Mouse (Mus musculus): Measurements from ENCODE around the gene Zfp963.
A peak's percentile ranks its signal among the peaks of the same experiment; 100 is the strongest.

Zfp963 gene

DNA sequence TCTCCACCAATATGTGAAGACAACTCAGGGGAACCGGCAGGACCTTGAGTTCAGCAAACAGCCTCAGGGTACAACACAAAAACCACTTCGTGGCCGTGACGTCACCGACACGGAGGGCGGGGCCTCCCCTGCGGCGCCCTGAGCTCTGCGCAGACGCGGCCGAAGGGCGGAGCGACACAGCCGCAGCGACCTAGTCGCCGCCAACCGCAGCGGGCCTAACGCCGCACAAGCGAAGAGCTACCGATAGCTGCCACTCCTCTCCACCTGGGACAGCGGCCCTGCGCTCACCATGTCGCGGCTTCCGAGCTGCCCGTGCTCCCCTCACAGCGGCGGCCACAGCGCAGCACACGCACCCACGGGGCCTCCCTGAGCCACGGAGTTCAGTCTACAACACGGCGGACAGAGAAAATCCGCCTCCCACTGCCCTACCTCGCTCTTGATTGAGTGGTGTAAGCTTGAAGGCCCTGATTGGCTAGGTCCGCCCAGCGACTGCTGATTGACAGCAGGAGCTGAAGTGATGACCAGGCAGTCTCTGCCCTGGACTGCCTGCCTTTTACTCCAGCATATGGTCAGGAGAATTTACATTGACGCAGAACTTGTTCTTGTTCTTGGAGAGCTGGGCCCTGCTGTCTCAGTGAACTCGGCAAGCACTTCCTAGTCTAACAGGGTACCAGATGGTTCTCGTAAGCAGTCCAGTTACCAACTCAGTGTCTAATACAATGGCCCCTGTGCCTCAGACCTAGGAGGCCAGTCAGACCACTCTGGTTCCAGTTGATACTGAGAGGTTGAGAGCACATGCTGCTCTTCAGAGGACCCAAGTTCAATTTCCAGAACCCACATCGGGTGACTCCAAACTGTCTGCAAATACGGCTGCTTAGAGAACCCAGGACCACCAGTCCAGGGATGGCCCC lies at the start of gene Zfp963:
Zfp963 (minus strand) TSS at position 427 of the 911 bp plus-strand sequence.
- peak; percentile 88 to 96 for DNase-seq (ENCODE audit: low spot score in 2 of 2)

- no peak for DNase-seq (ENCODE audit: low spot score in 2 of 2)
These were observed 49.5 kb upstream of the Zfp963 start for GRCm38 (mm10) chr8:69799261-69799660.

GRCm38 (mm10) chr8:69797661-69798060 lies 47.9 kb upstream of the Zfp963 start:
- DNase-seq (ENCODE audit: low spot score in 2 of 2): no peak

- no peak for DNase-seq (ENCODE audit: low spot score in 2 of 2)
These were observed 47.1 kb upstream of the Zfp963 start for GRCm38 (mm10) chr8:69796721-69797345.

DNA sequence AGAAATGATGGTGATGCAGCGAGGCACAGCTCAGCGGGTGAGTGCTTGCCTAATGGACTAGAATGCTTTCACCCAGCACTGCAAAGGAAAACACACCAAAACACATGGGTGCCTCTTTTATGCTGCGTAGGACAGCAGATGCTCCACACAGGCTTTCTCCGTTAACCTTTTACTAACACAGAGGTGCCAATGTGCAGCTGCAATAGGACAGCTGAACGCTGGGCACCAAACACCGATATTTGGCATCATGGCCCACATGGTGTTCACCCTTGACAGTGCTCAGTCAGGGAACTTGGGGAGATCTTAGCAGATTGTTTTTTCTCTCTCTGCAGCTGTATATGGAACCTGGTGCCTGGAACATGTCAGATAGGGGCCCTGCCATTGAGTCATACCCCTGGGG lies 45.1 kb upstream of the Zfp963 start:
- DNase-seq (ENCODE audit: low spot score in 2 of 2): peak in 1 of 2 experiments; percentile 14

GRCm38 (mm10) chr8:69794096-69794495 lies 44.3 kb upstream of the Zfp963 start:
- DNase-seq (ENCODE audit: low spot score in 2 of 2): no peak

DNA sequence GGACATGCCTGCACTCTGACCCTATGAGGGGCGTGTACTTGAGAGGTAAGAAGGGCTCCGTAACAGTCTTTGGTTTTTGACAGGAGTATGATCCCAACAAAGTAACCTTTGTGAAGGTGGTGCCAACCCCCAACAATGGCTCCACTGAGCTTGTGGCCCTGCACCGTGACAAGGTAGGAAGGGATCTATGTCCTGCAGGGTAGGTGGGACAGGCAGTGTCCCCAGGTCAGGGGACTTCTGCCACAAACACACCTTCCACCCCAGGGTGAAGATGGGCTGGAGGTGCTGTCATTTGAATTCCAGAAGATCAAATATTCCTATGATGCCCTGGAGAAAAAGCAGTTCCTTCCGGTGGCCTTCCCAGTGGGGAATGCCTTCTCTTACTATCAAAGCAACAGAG lies 43.9 kb upstream of the Zfp963 start:
- DNase-seq (ENCODE audit: low spot score in 2 of 2): peak in 1 of 2 experiments; percentile 10

DNA sequence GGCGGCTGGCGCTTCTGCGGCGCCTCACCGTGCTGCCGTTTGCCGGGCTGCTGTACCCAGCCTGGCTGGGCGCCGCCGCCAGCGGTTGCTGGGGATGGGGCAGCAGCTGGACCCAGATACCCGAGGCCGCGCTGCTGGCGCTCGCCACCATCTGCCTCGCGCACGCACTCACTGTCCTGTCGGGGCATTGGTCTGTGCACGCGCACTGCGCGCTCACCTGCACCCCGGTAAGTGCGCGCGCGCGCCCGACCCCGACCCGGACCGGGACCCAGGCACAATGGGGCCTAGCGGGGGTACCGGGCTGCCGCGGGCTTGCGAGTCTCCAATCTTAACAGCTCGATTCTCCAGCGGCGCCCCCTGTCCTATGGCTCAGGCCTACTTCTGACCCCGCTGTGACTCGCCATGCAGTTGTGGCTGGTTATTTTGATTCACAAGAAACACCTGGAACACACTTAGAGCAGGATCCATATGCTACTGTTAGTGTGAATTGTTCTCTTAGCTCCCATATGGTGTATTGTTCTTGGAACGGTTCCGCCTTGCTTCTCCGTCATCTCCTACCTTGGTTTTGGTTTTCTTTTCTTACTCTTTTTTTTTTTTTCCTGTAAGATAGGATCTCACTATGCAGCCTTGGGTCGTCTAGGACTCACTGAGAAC lies 41.8 kb upstream of the Zfp963 start:
- DNase-seq (ENCODE audit: low spot score in 2 of 2): peak in 1 of 2 experiments; percentile 51

- peak; percentile 70 to 84 for DNase-seq (ENCODE audit: low spot score in 2 of 2)
These were observed 41.1 kb upstream of the Zfp963 start, which contains the start of the genes Atp13a1 and Zfp866 for GRCm38 (mm10) chr8:69790773-69791367. Gene Atp13a1, plus strand, starts transcription at chr8:69791163. Gene Zfp866, minus strand, starts transcription at chr8:69791178.

GRCm38 (mm10) chr8:69790364-69790763 lies 40.6 kb upstream of the Zfp963 start:
- DNase-seq (ENCODE audit: low spot score in 2 of 2): no peak

- DNase-seq (ENCODE audit: low spot score in 2 of 2): no peak
These were observed 40.0 kb upstream of the Zfp963 start for GRCm38 (mm10) chr8:69789731-69790130.

DNA sequence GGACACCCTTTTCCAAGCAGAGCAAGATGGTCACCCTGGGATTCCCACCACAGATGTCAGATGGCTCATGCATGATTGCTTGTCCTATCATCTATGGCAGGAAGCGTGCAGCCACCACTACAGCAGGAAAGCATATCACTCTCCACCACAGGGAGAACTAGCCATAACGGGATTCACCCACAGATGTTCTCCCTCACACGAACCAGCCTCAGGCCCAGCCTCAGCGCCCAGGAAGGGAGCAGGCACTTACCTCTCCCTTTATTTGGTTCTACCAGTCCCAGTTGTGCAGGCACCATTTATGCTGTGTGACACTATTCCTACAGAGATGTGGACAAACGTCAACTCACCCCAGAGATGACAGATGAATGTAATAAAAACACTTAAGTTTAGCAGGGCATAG lies 39.3 kb upstream of the Zfp963 start:
- no peak for DNase-seq (ENCODE audit: low spot score in 2 of 2)

GRCm38 (mm10) chr8:69777111-69777510 lies 27.3 kb upstream of the Zfp963 start:
- no peak for DNase-seq (ENCODE audit: low spot score in 2 of 2)

- no peak for DNase-seq (ENCODE audit: low spot score in 2 of 2)
These were observed 25.4 kb upstream of the Zfp963 start for GRCm38 (mm10) chr8:69775149-69775534.

GRCm38 (mm10) chr8:69774503-69775148 lies 24.9 kb upstream of the Zfp963 start, which contains the start of gene Gm20422:
Gene Gm20422, minus strand, starts transcription at chr8:69774886.
- DNase-seq (ENCODE audit: low spot score in 2 of 2): peak; percentile 56 to 80

DNA sequence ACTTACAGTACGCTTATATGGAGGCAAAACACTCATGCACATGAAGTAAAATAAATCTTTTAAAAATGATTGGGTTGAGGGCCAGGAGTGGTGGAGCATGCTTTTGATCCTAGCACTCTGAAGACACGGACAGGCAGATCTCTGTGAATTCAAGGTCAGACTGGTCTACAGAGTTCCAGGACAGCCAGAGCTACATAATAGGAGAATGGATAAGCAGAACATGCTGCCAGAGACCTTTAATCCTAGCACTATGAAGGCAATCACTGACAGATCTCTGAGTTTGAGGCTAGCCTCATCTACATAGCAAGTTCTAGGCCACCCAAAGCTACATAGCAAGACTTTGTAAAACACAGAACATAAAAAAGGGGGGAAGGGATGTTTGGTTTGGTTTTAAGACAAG lies 22.3 kb upstream of the Zfp963 start:
- no peak for DNase-seq (ENCODE audit: low spot score in 2 of 2)

DNA sequence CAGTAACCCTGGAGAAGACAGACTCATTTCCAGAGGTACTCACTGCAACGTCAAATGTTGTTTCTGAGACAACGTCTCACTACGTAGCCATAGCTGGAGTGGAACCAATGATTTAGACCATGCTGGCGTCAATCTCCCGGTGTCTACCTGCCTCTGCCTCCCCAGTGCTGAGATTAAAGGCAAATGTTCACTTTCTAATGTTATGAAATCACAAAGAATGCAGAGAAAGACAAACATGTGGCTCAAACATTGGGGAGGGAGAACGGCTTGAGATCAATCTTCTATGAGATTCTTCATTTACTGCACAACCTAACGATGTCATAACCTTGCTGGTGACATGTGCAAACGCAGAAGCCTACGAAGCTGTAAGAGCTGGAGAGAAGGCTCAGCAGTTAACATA lies 21.5 kb upstream of the Zfp963 start:
- no peak for DNase-seq (ENCODE audit: low spot score in 2 of 2)

GRCm38 (mm10) chr8:69761814-69762445 lies 12.2 kb upstream of the Zfp963 start:
- DNase-seq (ENCODE audit: low spot score in 2 of 2): no peak

GRCm38 (mm10) chr8:69758316-69758715 lies 8.5 kb upstream of the Zfp963 start:
- no peak for DNase-seq (ENCODE audit: low spot score in 2 of 2)

GRCm38 (mm10) chr8:69752437-69752836 lies 2.7 kb upstream of the Zfp963 start:
- no peak for DNase-seq (ENCODE audit: low spot score in 2 of 2)

DNA sequence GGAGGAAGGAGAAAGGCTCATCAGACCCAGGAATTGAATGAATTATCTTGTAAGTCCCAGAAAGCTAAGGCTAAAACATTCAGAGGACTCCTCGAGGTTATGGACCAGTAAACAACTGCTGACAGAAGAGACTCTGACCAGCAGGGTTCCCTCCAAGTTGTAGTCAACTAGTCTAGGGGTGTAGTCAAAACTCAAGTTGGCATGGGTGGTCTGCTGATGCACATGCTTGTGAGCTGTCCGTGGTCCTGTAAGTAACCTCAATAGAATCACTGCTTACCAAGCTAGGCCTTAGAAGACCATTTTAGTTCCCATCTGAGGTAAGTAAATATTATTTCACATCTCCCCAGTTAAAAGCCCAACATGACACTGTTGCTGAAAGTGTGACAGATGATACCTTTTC lies 8.5 kb downstream of the Zfp963 start:
- no peak for DNase-seq (ENCODE audit: low spot score in 2 of 2)
